Mouse (Mus musculus) embryonic fibroblast, embryonic 13.5 days (primary cell): ENCODE measurements around the gene Ttll9.

Experiments used
- CTCF ChIP-seq: IDR thresholded peaks from 2 replicates; pipeline ENCODE4 v1.5.1; 2011; ENCODE audit warnings: mild to moderate bottlenecking, control low read depth, low read length, moderate library complexity, borderline replicate concordance; ENCODE audit not compliant: insufficient read depth
- POLR2A ChIP-seq: IDR thresholded peaks from 2 replicates; pipeline ENCODE4 v1.6.1; 2011; ENCODE audit warnings: low read depth, mild to moderate bottlenecking, control low read depth, low read length, moderate library complexity

DNA sequence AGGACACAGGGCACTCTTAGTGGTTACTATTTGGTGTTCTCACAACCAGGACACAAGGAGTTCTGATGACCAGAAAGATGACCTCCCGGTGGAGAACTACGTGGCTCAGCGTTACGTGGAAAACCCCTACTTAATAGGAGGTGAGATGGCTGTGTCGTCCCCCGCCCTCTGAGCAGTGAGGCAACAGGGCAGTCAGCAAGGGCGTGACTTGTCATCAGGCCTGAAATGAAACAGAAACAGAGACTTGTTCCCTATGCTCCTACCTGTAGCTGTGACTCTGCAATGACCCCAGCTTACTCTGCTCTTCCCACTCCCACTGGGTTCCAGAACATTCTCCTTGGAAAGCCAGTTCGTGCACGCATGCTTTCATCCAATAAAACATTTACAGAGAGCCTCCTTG is 29.2 kb downstream of the Ttll9 start:
- TF ChIP-seq POLR2A (no peak), CTCF (no peak)
